Mouse (Mus musculus) olfactory bulb, adult 2 months (tissue): ENCODE results near the gene Smim11. TPM values are rescaled to one million over a fixed set of nuclear protein-coding genes. Genes with fewer than 3 reads are reported as not detected.

Experiments used
- H3K27ac ChIP-seq: fragments of 200-500 bp; 2 replicates; pipeline ENCODE4 v1.5.1; 2012; ENCODE audit warnings: low read depth, low read length; ENCODE audit not compliant: insufficient read depth
- H3K4me1 ChIP-seq: fragments of 200-500 bp; 2 replicates; pipeline ENCODE4 v1.6.1; 2012; ENCODE audit warnings: low read length; ENCODE audit not compliant: control insufficient read depth, insufficient read depth
- H3K4me3 ChIP-seq: fragments of 200-500 bp; 2 replicates; pipeline ENCODE4 v1.5.1; 2012; ENCODE audit warnings: mild to moderate bottlenecking, low read depth, low read length, moderate library complexity; ENCODE audit not compliant: insufficient read depth
- CTCF ChIP-seq: fragments of 200-500 bp; IDR thresholded peaks from 2 replicates; pipeline ENCODE4 v1.5.1; 2012; ENCODE audit warnings: low read depth, mild to moderate bottlenecking, low read length, moderate library complexity; ENCODE audit not compliant: insufficient read depth
- POLR2A ChIP-seq: fragments of 200-500 bp; IDR thresholded peaks from 2 replicates; pipeline ENCODE4 v1.6.1; 2012; ENCODE audit warnings: mild to moderate bottlenecking, low read depth, low read length, moderate library complexity; ENCODE audit not compliant: insufficient read depth
- WGBS: fragments of 180-500 bp; shearing (Covaris S2); methylation state at CpG from one replicate; pipeline ENCODE4 v1.1.7; 2018; 5-methylcytosine and 5-hydroxymethylcytosine counted together
- polyA plus RNA-seq: library from polyadenylated mRNA; stranded (reverse); fragments of >200 nt; gene quantifications from 2 replicates; pipeline ENCODE4 v1.2.4, GENCODE M21; 2012; ENCODE audit warnings: low replicate concordance; ENCODE audit not compliant: missing spikeins, insufficient read depth, insufficient read length

Gene Smim11
- polyA plus RNA-seq, 1 experiment: not detected

- Histone ChIP-seq H3K27ac (no peak overlapping the region), H3K4me1 (no peaks in the 10 kb centered on the region), H3K4me3 (no peak overlapping the region)
- TF ChIP-seq CTCF (no peak), POLR2A (no peak)
- 48% methylated on average over 4 of the region's 4 CpGs for WGBS
These were observed 8.0 kb downstream of the Smim11 start for GRCm38 (mm10) chr16:92309126-92309525.

- WGBS: 44% methylated on average over 13 of the region's 13 CpGs
- H3K4me3 ChIP-seq: no peak overlapping the region
- no peaks in the 10 kb centered on the region for H3K4me1 ChIP-seq
- no peak overlapping the region for H3K27ac ChIP-seq
- no peak for TF ChIP-seq POLR2A
- peak; percentile 51; the same call in 1 of the 2 replicates for TF ChIP-seq CTCF
These were observed 13.1 kb downstream of the Smim11 start for GRCm38 (mm10) chr16:92313953-92314741.

- no peaks in the 10 kb centered on the region for H3K4me1 ChIP-seq
- no peak overlapping the region for H3K27ac ChIP-seq
- 88% methylated on average over 7 of the region's 7 CpGs for WGBS
- no peak overlapping the region for H3K4me3 ChIP-seq
- TF ChIP-seq POLR2A (no peak), CTCF (no peak)
These were observed 15.1 kb downstream of the Smim11 start for GRCm38 (mm10) chr16:92316049-92316738.

GRCm38 (mm10) chr16:92319353-92320109, 18.4 kb downstream of the Smim11 start:
- Histone ChIP-seq H3K4me3 (no peak overlapping the region), H3K4me1 (no peaks in the 10 kb centered on the region), H3K27ac (no peak overlapping the region)
- 66% methylated on average over 20 of the region's 20 CpGs for WGBS
- TF ChIP-seq POLR2A: no peak
- no peak for TF ChIP-seq CTCF

GRCm38 (mm10) chr16:92320361-92320760, 19.3 kb downstream of the Smim11 start:
- no peak for TF ChIP-seq CTCF
- no peak for TF ChIP-seq POLR2A
- 93% methylated on average over 3 of the region's 3 CpGs for WGBS

GRCm38 (mm10) chr16:92321341-92321740, 20.3 kb downstream of the Smim11 start, which contains the start of gene Fam243:
Gene Fam243, minus strand, starts transcription at chr16:92321441.
- H3K27ac ChIP-seq: no peak within 1 kb of the TSS
- H3K4me3 ChIP-seq: no peak within 1 kb of the TSS
- TF ChIP-seq CTCF (no peak), POLR2A (no peak)
- no peaks in the 10 kb centered on the region for H3K4me1 ChIP-seq
- WGBS: 95% methylated on average over 8 of the region's 8 CpGs

More at GRCm38 (mm10) chr16:92320361-92320760, 19.3 kb downstream of the Smim11 start:
- no peak overlapping the region for H3K4me3 ChIP-seq
- H3K4me1 ChIP-seq: no peaks in the 10 kb centered on the region
- H3K27ac ChIP-seq: no peak overlapping the region

GRCm38 (mm10) chr16:92324309-92325061, 23.4 kb downstream of the Smim11 start:
- Histone ChIP-seq H3K27ac (no peak overlapping the region), H3K4me3 (no peak overlapping the region), H3K4me1 (no peaks in the 10 kb centered on the region)
- 58% methylated on average over 7 of the region's 7 CpGs for WGBS
- no peak for TF ChIP-seq POLR2A
- TF ChIP-seq CTCF: no peak

- 86% methylated on average over 1 of the region's 1 CpGs for WGBS
- no peaks in the 10 kb centered on the region for H3K4me1 ChIP-seq
- H3K4me3 ChIP-seq: no peak overlapping the region
- H3K27ac ChIP-seq: no peak overlapping the region
- TF ChIP-seq CTCF (no peak), POLR2A (no peak)
These were observed 23.9 kb downstream of the Smim11 start for GRCm38 (mm10) chr16:92325062-92325406.

- H3K27ac ChIP-seq: no peak overlapping the region
- 94% methylated on average over 10 of the region's 10 CpGs for WGBS
- H3K4me1 ChIP-seq: no peaks in the 10 kb centered on the region
- H3K4me3 ChIP-seq: no peak overlapping the region
- no peak for TF ChIP-seq POLR2A
- no peak for TF ChIP-seq CTCF
These were observed 26.8 kb downstream of the Smim11 start for GRCm38 (mm10) chr16:92327911-92328310.
